Mouse (Mus musculus) duodenum, adult 2 months (tissue): ENCODE data around the gene Myo1e. TPM values are rescaled to one million over a fixed set of nuclear protein-coding genes. Genes with fewer than 3 reads are reported as not detected.

Experiments used
- polyA plus RNA-seq: library from polyadenylated mRNA; depleted of rRNA; stranded (reverse); fragments of >200 nt; gene quantifications from 2 replicates; pipeline ENCODE4 v1.2.3, GENCODE M21; 2012; ENCODE audit warnings: low replicate concordance; rRNA removed

Myo1e gene
- 6.8 and 12.0 TPM in 2 replicates for polyA plus RNA-seq

DNA sequence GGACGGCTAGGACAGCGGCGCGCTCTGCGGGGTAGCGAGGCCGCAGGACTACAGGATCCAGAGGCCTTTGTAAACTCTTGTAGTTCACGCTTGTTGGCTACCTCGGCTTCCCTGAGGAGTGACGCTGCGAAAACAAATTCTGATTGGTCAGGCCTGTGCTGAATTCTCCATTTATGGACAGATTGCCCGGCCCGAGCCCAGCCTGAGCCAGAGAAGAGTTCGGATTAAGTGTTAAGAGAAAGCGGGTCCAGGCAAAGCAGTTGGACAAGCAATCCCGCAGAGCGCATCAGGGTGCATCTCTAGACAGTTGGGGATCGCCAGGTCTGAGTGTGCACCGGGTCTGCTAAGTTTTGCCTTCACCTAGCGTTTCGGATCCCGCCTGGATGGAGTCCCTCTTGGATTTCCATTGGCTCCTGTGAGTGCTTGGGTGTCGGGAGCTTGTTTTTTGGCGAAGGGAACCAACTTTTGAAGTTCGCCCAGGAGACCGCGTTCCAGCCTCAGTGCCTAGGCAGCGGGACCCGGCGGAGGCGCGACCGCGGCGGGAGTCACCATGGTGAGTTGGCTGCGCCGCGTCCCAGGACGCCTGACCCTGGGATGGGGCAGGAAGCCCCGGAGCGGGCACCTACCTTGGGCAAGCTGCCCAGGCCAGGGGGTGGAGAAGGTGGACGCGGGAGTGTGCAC, at the start of gene Myo1e:
Gene Myo1e, plus strand, starts transcription at position 200 of the 681 bp plus-strand sequence.

DNA sequence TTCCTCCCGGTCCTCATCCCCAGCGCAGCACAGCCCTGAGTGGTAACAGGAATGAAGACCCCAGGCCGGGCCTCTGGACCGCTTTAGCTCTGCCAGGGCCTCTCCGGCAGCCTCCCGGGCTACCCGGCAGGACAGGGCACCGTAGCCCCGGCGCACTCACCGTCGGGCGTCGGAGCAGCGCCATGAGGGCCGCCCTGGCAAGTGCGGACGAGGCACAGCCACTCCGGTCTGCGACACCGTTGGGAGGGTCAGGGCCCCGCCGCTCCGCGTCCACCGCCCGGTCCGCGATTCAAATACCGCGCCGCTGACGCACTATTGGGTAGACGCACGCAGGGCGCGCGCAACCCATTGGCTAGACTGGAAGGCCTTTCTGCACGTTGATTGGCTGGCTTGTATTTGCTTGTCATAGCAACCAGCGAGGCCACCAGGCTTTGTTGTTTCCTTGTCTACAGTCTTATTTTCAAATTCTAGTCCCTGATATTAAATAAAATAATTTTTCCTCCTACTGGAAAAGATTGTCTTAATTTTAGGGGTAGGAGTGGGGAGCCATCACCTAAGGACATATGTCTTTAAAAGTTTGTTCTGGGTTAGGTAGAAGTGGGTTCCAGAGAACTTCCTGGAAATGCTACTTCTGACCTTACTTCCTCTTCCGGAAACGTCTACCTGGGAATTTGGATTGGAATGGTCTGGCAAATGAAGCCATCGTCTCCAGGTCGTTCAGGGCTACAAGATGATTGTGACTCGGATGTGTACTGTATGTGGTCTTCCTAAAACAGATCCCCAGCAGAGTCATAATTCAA, 214.3 kb downstream of the Myo1e start, which contains the start of gene Ccnb2:
Gene Ccnb2, minus strand, starts transcription at position 291 of the 800 bp plus-strand sequence.

Other genes starting within 250 kb of the Myo1e start
- 4.1 and 4.3 TPM in 2 replicates for gene Bnip2, start 217.9 kb upstream of the Myo1e start, polyA plus RNA-seq
- gene Gtf2a2, start 194.8 kb upstream of the Myo1e start, polyA plus RNA-seq = 2.9 and 8.5 TPM in 2 replicates
- 2.1 and 9.4 TPM in 2 replicates for gene Gcnt3, start 169.3 kb upstream of the Myo1e start, polyA plus RNA-seq
- 0.08 and 0.69 TPM in 2 replicates for gene Fam81a, start 64.8 kb upstream of the Myo1e start, polyA plus RNA-seq
- gene Ccnb2, start 214.2 kb downstream of the Myo1e start, polyA plus RNA-seq = 8.1 and 8.9 TPM in 2 replicates